ENCODE assay signal across 28 mouse cellular contexts in the genomic region with DNA sequence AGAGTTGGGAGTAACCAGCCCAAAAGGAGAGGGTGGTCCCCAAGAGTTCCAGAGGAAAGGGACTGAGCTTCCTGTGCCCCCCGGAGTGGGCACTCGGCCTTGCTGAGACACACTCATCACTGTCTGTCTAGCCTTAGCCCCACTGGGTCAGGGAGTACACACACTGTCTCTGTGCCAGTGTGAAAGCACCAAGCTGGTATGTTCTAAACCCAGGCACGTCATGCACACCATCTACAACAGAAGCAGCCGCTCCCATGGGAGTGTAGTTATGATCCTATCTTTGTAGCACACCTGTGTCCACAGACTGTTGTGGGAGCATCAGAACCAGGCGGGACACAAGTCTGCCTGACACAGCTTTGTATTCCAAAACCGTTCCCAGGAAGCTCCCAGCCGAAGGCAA. TPM values are rescaled to one million over a fixed set of nuclear protein-coding genes. Genes with fewer than 3 reads are reported as not detected.
DNase-seq lines count a peak whose midpoint lies in the region; ATAC-seq and TF ChIP-seq lines count a peak whose summit lies in the region.
"Had no signal": no experiment of that assay in that cellular context is flagged by ENCODE, and none has a peak within 500 bp of the region (broad histone marks: within the 10 kb centered on the region; RNA-seq: fewer than 3 reads in every experiment).

No protein-coding gene starts in this region.

- H3K4me2 ChIP-seq in midbrain, embryonic 11.5 days: no peak overlapping the region
- H3K4me2 ChIP-seq in intestine, postnatal 0 days (replicated peaks; ENCODE audit: low read depth): no peak overlapping the region
- H3K4me2 ChIP-seq in stomach, embryonic 16.5 days (ENCODE audit: low read depth, low read length): no peak overlapping the region
- H3K4me2 ChIP-seq: embryonic facial prominence, embryonic 13.5 days; forebrain, embryonic 12.5 days; forebrain, embryonic 15.5 days; heart, embryonic 13.5 days; hindbrain, embryonic 14.5 days had no signal

- no peaks in the 10 kb centered on the region for H3K27me3 ChIP-seq in midbrain, embryonic 11.5 days (ENCODE audit: control insufficient read depth, insufficient read depth, low read length)
- no peaks in the 10 kb centered on the region for H3K27me3 ChIP-seq in midbrain, embryonic 10.5 days (ENCODE audit: low read depth, poor library complexity, severe bottlenecking)
- H3K27me3 ChIP-seq in intestine, postnatal 0 days (replicated peaks; ENCODE audit: control insufficient read depth, insufficient read depth, low read length): no peaks in the 10 kb centered on the region
- H3K27me3 ChIP-seq in stomach, embryonic 16.5 days (ENCODE audit: control insufficient read depth, insufficient read depth, low read length): no peaks in the 10 kb centered on the region
- H3K27me3 ChIP-seq: embryonic facial prominence, embryonic 13.5 days; forebrain, embryonic 12.5 days; forebrain, embryonic 15.5 days; heart, embryonic 13.5 days had no signal

- H3K9me3 ChIP-seq in midbrain, embryonic 11.5 days (ENCODE audit: control insufficient read depth, low read length): no peaks in the 10 kb centered on the region
- H3K9me3 ChIP-seq in midbrain, embryonic 10.5 days (replicated peaks): no peaks in the 10 kb centered on the region
- no peaks in the 10 kb centered on the region for H3K9me3 ChIP-seq in intestine, postnatal 0 days (ENCODE audit: control insufficient read depth)
- no peaks in the 10 kb centered on the region for H3K9me3 ChIP-seq in stomach, embryonic 16.5 days (replicated peaks; ENCODE audit: control insufficient read depth, low read length)
- H3K9me3 ChIP-seq: embryonic facial prominence, embryonic 10.5 days; embryonic facial prominence, embryonic 13.5 days; forebrain, embryonic 12.5 days; forebrain, embryonic 15.5 days; heart, embryonic 10.5 days; heart, embryonic 13.5 days had no signal

- no peak for TF ChIP-seq CTCF in intestine, postnatal 0 days (IDR thresholded peaks at IDR 0.05; ENCODE audit: low read depth)

- DNase-seq in heart, adult 11 months: peak; percentile 37
- no peak for DNase-seq in heart, adult 18-20 months
- DNase-seq in midbrain, embryonic 11.5 days (ENCODE audit: low spot score, missing footprints): peak; percentile 2
- DNase-seq in midbrain, embryonic 10.5 days (ENCODE audit: low spot score): no peak
- DNase-seq in c-Kit-positive CD71-positive TER-119-positive erythroid progenitor cells, embryonic 14.5 days (ENCODE audit: low spot score): no peak
- DNase-seq in adrenal gland, adult 2 months: no peak
- DNase-seq: adrenal gland, postnatal 10 days; cerebellum, adult 11-12 months; cerebellum, adult 8-10 months; cerebellum, postnatal 10 days; cerebellum, postnatal 36 days; embryo, embryonic 11 days; gastrocnemius, postnatal 10 days; heart, adult 2 months; heart, postnatal 14 days; heart, postnatal 4 days had no signal

- H3K4me1 ChIP-seq in midbrain, embryonic 11.5 days (ENCODE audit: control insufficient read depth, insufficient read depth, low read length): peaks cover 6% of the 10 kb centered on the region
- peaks cover 16% of the 10 kb centered on the region for H3K4me1 ChIP-seq in midbrain, embryonic 10.5 days
- H3K4me1 ChIP-seq in intestine, postnatal 0 days (replicated peaks; ENCODE audit: control insufficient read depth, insufficient read depth, low read length): no peaks in the 10 kb centered on the region
- H3K4me1 ChIP-seq in stomach, embryonic 16.5 days (ENCODE audit: control insufficient read depth, insufficient read depth, low read length): 0 out of 2 replicates have a peak, but pooled peaks cover 4% of the 10 kb centered on the region

- H3K36me3 ChIP-seq in midbrain, embryonic 11.5 days (ENCODE audit: control insufficient read depth, insufficient read depth, low read length): no peaks in the 10 kb centered on the region
- H3K36me3 ChIP-seq in midbrain, embryonic 10.5 days: no peaks in the 10 kb centered on the region
- H3K36me3 ChIP-seq in intestine, postnatal 0 days (ENCODE audit: control insufficient read depth, insufficient read depth): no peaks in the 10 kb centered on the region
- no peaks in the 10 kb centered on the region for H3K36me3 ChIP-seq in stomach, embryonic 16.5 days (ENCODE audit: control insufficient read depth, insufficient read depth, low read length)
- H3K36me3 ChIP-seq: embryonic facial prominence, embryonic 10.5 days; embryonic facial prominence, embryonic 13.5 days; forebrain, embryonic 12.5 days; forebrain, embryonic 15.5 days; heart, embryonic 10.5 days; heart, embryonic 13.5 days had no signal

- WGBS in midbrain, embryonic 11.5 days: 88% methylated on average over 7 of the region's 7 CpGs
- WGBS in midbrain, embryonic 10.5 days: 87% methylated on average over 7 of the region's 7 CpGs
- WGBS in intestine, postnatal 0 days: 60% methylated on average over 7 of the region's 7 CpGs
- WGBS in stomach, embryonic 16.5 days: 75% methylated on average over 7 of the region's 7 CpGs

- H3K9ac ChIP-seq in midbrain, embryonic 11.5 days (ENCODE audit: low read length): no peak overlapping the region
- no peak overlapping the region for H3K9ac ChIP-seq in intestine, postnatal 0 days (ENCODE audit: low read depth, low read length)
- no peak overlapping the region for H3K9ac ChIP-seq in stomach, embryonic 16.5 days (ENCODE audit: low read length)
- H3K9ac ChIP-seq: embryonic facial prominence, embryonic 13.5 days; forebrain, embryonic 12.5 days; forebrain, embryonic 15.5 days; heart, embryonic 13.5 days; hindbrain, embryonic 14.5 days had no signal

- no peak overlapping the region for H3K4me3 ChIP-seq in midbrain, embryonic 11.5 days (ENCODE audit: low read depth, low read length)
- no peak overlapping the region for H3K4me3 ChIP-seq in midbrain, embryonic 10.5 days
- H3K4me3 ChIP-seq in intestine, postnatal 0 days (ENCODE audit: low read depth, low read length): no peak overlapping the region
- H3K4me3 ChIP-seq in stomach, embryonic 16.5 days (replicated peaks; ENCODE audit: low read length): no peak overlapping the region
- H3K4me3 ChIP-seq: embryonic facial prominence, embryonic 10.5 days; embryonic facial prominence, embryonic 13.5 days; erythroblast, embryonic 14.5 days; forebrain, embryonic 12.5 days; forebrain, embryonic 15.5 days; heart, adult 2 months; heart, embryonic 10.5 days; heart, embryonic 13.5 days had no signal

- H3K27ac ChIP-seq in midbrain, embryonic 11.5 days (ENCODE audit: low read depth, low read length): no peak overlapping the region
- H3K27ac ChIP-seq in midbrain, embryonic 10.5 days (replicated peaks): no peak overlapping the region
- no peak overlapping the region for H3K27ac ChIP-seq in intestine, postnatal 0 days (ENCODE audit: low read depth, low read length)
- H3K27ac ChIP-seq in stomach, embryonic 16.5 days (ENCODE audit: low read length): no peak overlapping the region
- H3K27ac ChIP-seq: embryonic facial prominence, embryonic 10.5 days; embryonic facial prominence, embryonic 13.5 days; forebrain, embryonic 12.5 days; forebrain, embryonic 15.5 days; heart, adult 2 months; heart, embryonic 10.5 days; heart, embryonic 13.5 days; hindbrain, embryonic 14.5 days; hindbrain, postnatal 0 days had no signal

- ATAC-seq in midbrain, embryonic 11.5 days (ENCODE audit: low FRiP score): no peak
- ATAC-seq in intestine, postnatal 0 days: peak; percentile 76
- ATAC-seq in stomach, embryonic 16.5 days (ENCODE audit: insufficient read depth, low FRiP score): peak; percentile 67
- ATAC-seq: activated CD4-positive, CD25-positive, alpha-beta regulatory T cell, adult 4 months; forebrain, embryonic 15.5 days; hindbrain, postnatal 0 days had no signal

RNA-seq across cellular contexts. Expression of a gene that starts 31.8 kb away (rescaled TPM):
- 10 to 100 TPM; 17.8 to 18.5 TPM for total RNA-seq in heart, adult 18-20 months (2021)
- 5.2 and 6.2 TPM in 2 replicates for polyA plus RNA-seq in midbrain, embryonic 11.5 days (2014; fragmentation: Nextera tagmentation; extraction: Ambion mirVana)
- 5.6 and 5.9 TPM in 2 replicates for polyA plus RNA-seq in midbrain, embryonic 10.5 days (2016; fragmentation: Nextera tagmentation; extraction: Ambion mirVana)
- 6.0 and 7.7 TPM in 2 replicates for polyA plus RNA-seq in intestine, postnatal 0 days (2015; fragmentation: Nextera tagmentation; extraction: Ambion mirVana)
- polyA plus RNA-seq in stomach, embryonic 16.5 days (2015; fragmentation: Nextera tagmentation; extraction: Ambion mirVana): 3.3 and 3.4 TPM in 2 replicates
- 10 to 100 TPM; 29.8 to 37.6 TPM for total RNA-seq in adrenal gland, adult 2 months (2021)
- polyA plus RNA-seq in adrenal gland, adult 2 months (2012; rRNA removed): 17.7 and 19.6 TPM in 2 replicates

Comparison
In these comparisons a context has a peak if more than half of its experiments do, and no peak if none do; other contexts are left out.
1. DNase-seq: peak in heart, adult 11 months (single experiment) and midbrain, embryonic 11.5 days (single experiment); none in heart, adult 18-20 months (0 of 2), midbrain, embryonic 10.5 days (single experiment), c-Kit-positive CD71-positive TER-119-positive erythroid progenitor cells, embryonic 14.5 days (single experiment) and adrenal gland, adult 2 months (single experiment).